Mouse (Mus musculus): ENCODE measurements around the gene Il11ra1.

- TF ChIP-seq CTCF (IDR thresholded peaks at IDR 0.05; ENCODE audit: low read depth), result no peak
- no peak for TF ChIP-seq EP300 (optimal IDR thresholded peaks at IDR 0.05)
Observed at GRCm38 (mm10) chr4:41655525-41655924, 44.3 kb upstream of the Il11ra1 start.
